Mouse (Mus musculus): ENCODE measurements around the gene Por.

- TF ChIP-seq POLR2A (IDR thresholded peaks at IDR 0.05; ENCODE audit: borderline replicate concordance, extremely low read depth, insufficient read depth, insufficient read length, poor library complexity, severe bottlenecking) (no peak), CTCF (IDR thresholded peaks at IDR 0.05; ENCODE audit: borderline replicate concordance, extremely low read depth, insufficient read depth, insufficient read length) (no peak)
Measured at GRCm38 (mm10) chr5:135712803-135713202, 43.0 kb downstream of the Por start.
